Mouse (Mus musculus) CH12.LX (cell line): ENCODE data around the gene Armc10.

Experiments used
- CTCF ChIP-seq, 2 experiments: IDR thresholded peaks in 1 of 2; conservative IDR thresholded peaks in 1 of 2; 2 replicates each; pipeline ENCODE4 v1.5.1; 2011 to 2012; ENCODE audit warnings: low read depth in 2 of 2, low read length in 2 of 2, improper control_type of control experiment in 1 of 2, inconsistent platforms in 1 of 2, mild to moderate bottlenecking in 1 of 2, moderate library complexity in 1 of 2
- E2F4 ChIP-seq: IDR thresholded peaks from 2 replicates; pipeline ENCODE4 v1.6.1; 2011; ENCODE audit warnings: low read depth, low read length, improper control_type of control experiment; ENCODE audit not compliant: insufficient replicate concordance
- EP300 ChIP-seq: IDR thresholded peaks from 2 replicates; pipeline ENCODE4 v1.6.1; 2011; ENCODE audit warnings: low read length, improper control_type of control experiment
- MAX ChIP-seq: IDR thresholded peaks from 2 replicates; pipeline ENCODE4 v1.6.1; 2011; ENCODE audit warnings: low read length, improper control_type of control experiment
- MAZ ChIP-seq: IDR thresholded peaks from 2 replicates; pipeline ENCODE4 v1.6.1; 2012; ENCODE audit warnings: low read depth, mild to moderate bottlenecking, inconsistent platforms, low read length, improper control_type of control experiment, moderate library complexity
- MEF2A ChIP-seq: IDR thresholded peaks from 2 replicates; pipeline ENCODE4 v1.6.1; 2014; ENCODE audit warnings: low read depth, mild to moderate bottlenecking, inconsistent platforms, low read length, improper control_type of control experiment, borderline replicate concordance
- POLR2AphosphoS2 ChIP-seq: IDR thresholded peaks from 2 replicates; pipeline ENCODE4 v1.6.1; 2011; ENCODE audit warnings: low read depth, low read length, improper control_type of control experiment
- TCF12 ChIP-seq: IDR thresholded peaks from 2 replicates; pipeline ENCODE4 v1.6.1; 2014; ENCODE audit warnings: low read depth, mild to moderate bottlenecking, inconsistent platforms, low read length, improper control_type of control experiment
- UBTF ChIP-seq: IDR thresholded peaks from 2 replicates; pipeline ENCODE4 v1.6.1; 2012; ENCODE audit warnings: low read depth, mild to moderate bottlenecking, inconsistent platforms, low read length, improper control_type of control experiment, moderate library complexity
- USF1 ChIP-seq: IDR thresholded peaks from 2 replicates; pipeline ENCODE4 v1.6.1; 2014; ENCODE audit warnings: low read depth, mild to moderate bottlenecking, inconsistent platforms, low read length, improper control_type of control experiment

GRCm38 (mm10) chr5:21669307-21669706, 23.7 kb downstream of the Armc10 start:
- TF ChIP-seq CTCF (conservative IDR thresholded peaks at IDR 0.05 in 1 of 2, IDR thresholded peaks at IDR 0.05 in 1 of 2; ENCODE audit: low read depth in 2 of 2, low read length in 2 of 2) (no peak), EP300 (no peak), E2F4 (no peak), USF1 (no peak), UBTF (no peak), POLR2AphosphoS2 (no peak), MEF2A (no peak), MAZ (no peak), TCF12 (no peak), MAX (no peak)
